In genomic region chr2:155774927-155775684, GRCm38 (mm10) we compare ENCODE assay signal across 9 mouse cellular contexts. TPM values are rescaled to one million over a fixed set of nuclear protein-coding genes. Genes with fewer than 3 reads are reported as not detected.
DNase-seq lines count a peak whose midpoint lies in the region; ATAC-seq and TF ChIP-seq lines count a peak whose summit lies in the region.
"Had no signal": no experiment of that assay in that cellular context is flagged by ENCODE, and none has a peak within 500 bp of the region (broad histone marks: within the 10 kb centered on the region; RNA-seq: fewer than 3 reads in every experiment).

Gene Mmp24, plus strand, starts transcription at chr2:155775342.

- peak within 1 kb of the TSS; percentile 44 for H3K4me3 ChIP-seq in heart, postnatal 0 days (ENCODE audit: low read depth, low read length)
- peak within 1 kb of the TSS; percentile 53 for H3K4me3 ChIP-seq in hindbrain, embryonic 11.5 days (ENCODE audit: low read depth, low read length)
- H3K4me3 ChIP-seq in liver, embryonic 13.5 days (replicated peaks): peak within 1 kb of the TSS; percentile 59

- no peak for DNase-seq in heart, postnatal 0 days (ENCODE audit: low spot score)
- DNase-seq in heart, postnatal 14 days: no peak
- peak; percentile 32 for DNase-seq in R1 (ENCODE audit: low read depth, low spot score)
- DNase-seq in hindbrain, embryonic 11.5 days (ENCODE audit: low spot score): peak; percentile 29
- DNase-seq in liver, embryonic 13.5 days: no peak
- DNase-seq in adrenal gland, postnatal 36 days: no peak
- no peak for DNase-seq in spleen, adult 18-20 months
- no peak for DNase-seq in spleen, adult 12 weeks (ENCODE audit: low spot score)

- H3K4me2 ChIP-seq in heart, postnatal 0 days (ENCODE audit: low read depth, low read length): peak within 1 kb of the TSS; percentile 91
- peak within 1 kb of the TSS; percentile 86 for H3K4me2 ChIP-seq in hindbrain, embryonic 11.5 days (replicated peaks; ENCODE audit: low read depth, low read length)
- H3K4me2 ChIP-seq in liver, embryonic 13.5 days: peak within 1 kb of the TSS; percentile 76

- no peaks in the 10 kb centered on the region for H3K36me3 ChIP-seq in heart, postnatal 0 days (replicated peaks; ENCODE audit: control insufficient read depth, insufficient read depth, low read length)
- no peaks in the 10 kb centered on the region for H3K36me3 ChIP-seq in hindbrain, embryonic 11.5 days (ENCODE audit: control insufficient read depth, insufficient read depth, low read length)
- no peaks in the 10 kb centered on the region for H3K36me3 ChIP-seq in liver, embryonic 13.5 days

- peaks cover 60% of the 10 kb centered on the region for H3K27me3 ChIP-seq in heart, postnatal 0 days (ENCODE audit: control insufficient read depth, insufficient read depth, low read length)
- H3K27me3 ChIP-seq in hindbrain, embryonic 11.5 days (ENCODE audit: control insufficient read depth, insufficient read depth, low read length): peaks cover 14% of the 10 kb centered on the region
- peaks cover 72% of the 10 kb centered on the region for H3K27me3 ChIP-seq in liver, embryonic 13.5 days

- peak; percentile 44; the same call in 1 of the 2 replicates for ATAC-seq in heart, postnatal 0 days (ENCODE audit: insufficient read depth, low read depth)
- ATAC-seq in hindbrain, embryonic 11.5 days (ENCODE audit: low FRiP score): no peak
- ATAC-seq in liver, embryonic 13.5 days (ENCODE audit: low read depth): no peak

- H3K27ac ChIP-seq in heart, postnatal 0 days (ENCODE audit: low read depth): no peak within 1 kb of the TSS
- peak within 1 kb of the TSS; percentile 67 for H3K27ac ChIP-seq in hindbrain, embryonic 11.5 days (ENCODE audit: low read depth, low read length)
- no peak within 1 kb of the TSS for H3K27ac ChIP-seq in liver, embryonic 13.5 days

- H3K4me1 ChIP-seq in heart, postnatal 0 days (ENCODE audit: control insufficient read depth, insufficient read depth): no peaks in the 10 kb centered on the region
- H3K4me1 ChIP-seq in hindbrain, embryonic 11.5 days (replicated peaks; ENCODE audit: control insufficient read depth, insufficient read depth, low read length): 0 out of 2 replicates have a peak, but pooled peaks cover 2% of the 10 kb centered on the region
- H3K4me1 ChIP-seq in liver, embryonic 13.5 days (replicated peaks): peaks cover 8% of the 10 kb centered on the region; the same call in 1 of the 2 replicates

- intact Hi-C loops in heart, postnatal 14 days (cut with DNase I): no loop called here

- TF ChIP-seq EP300 in heart, postnatal 0 days (IDR thresholded peaks at IDR 0.05; ENCODE audit: low read depth): no peak

- WGBS in heart, postnatal 0 days: 3% methylated on average over 39 of the region's 100 CpGs
- WGBS in hindbrain, embryonic 11.5 days: 2% methylated on average over 51 of the region's 100 CpGs
- WGBS in liver, embryonic 13.5 days (ENCODE audit: insufficient replicate concordance): 4% methylated on average over 51 of the region's 100 CpGs

- H3K9ac ChIP-seq in heart, postnatal 0 days (replicated peaks; ENCODE audit: low read depth, low read length): no peak within 1 kb of the TSS
- peak within 1 kb of the TSS; percentile 74 for H3K9ac ChIP-seq in hindbrain, embryonic 11.5 days (ENCODE audit: low read depth, low read length)
- H3K9ac ChIP-seq in liver, embryonic 13.5 days: no peak within 1 kb of the TSS

- H3K9me3 ChIP-seq in heart, postnatal 0 days (replicated peaks; ENCODE audit: control insufficient read depth, low read length): no peaks in the 10 kb centered on the region
- no peaks in the 10 kb centered on the region for H3K9me3 ChIP-seq in hindbrain, embryonic 11.5 days (ENCODE audit: control insufficient read depth, low read length)
- no peaks in the 10 kb centered on the region for H3K9me3 ChIP-seq in liver, embryonic 13.5 days (replicated peaks)

- no peak for TF ChIP-seq CTCF in heart, postnatal 0 days (IDR thresholded peaks at IDR 0.05; ENCODE audit: low read depth)

RNA-seq across cellular contexts. Expression of gene Mmp24, which starts in this region (rescaled TPM):
- total RNA-seq in heart, postnatal 0 days (2014; rRNA removed; ENCODE audit: low replicate concordance): 0.04 and 0.38 TPM in 2 replicates
- polyA plus RNA-seq in heart, postnatal 0 days (2015; fragmentation: Nextera tagmentation; extraction: Ambion mirVana): 0.03 and 0.04 TPM in 2 replicates
- total RNA-seq in heart, postnatal 14 days (2021): under 1 TPM in 1 of 2 experiments, not detected in 1; 0.07 TPM
- polyA plus RNA-seq in hindbrain, embryonic 11.5 days (2014; fragmentation: Nextera tagmentation; extraction: Ambion mirVana): 3.2 and 3.4 TPM in 2 replicates
- polyA plus RNA-seq in liver, embryonic 13.5 days (2015; fragmentation: Nextera tagmentation; extraction: Ambion mirVana): not detected in 2 replicates
- total RNA-seq in adrenal gland, postnatal 36 days (2021): 1 to 10 TPM; 1.4 to 1.7 TPM
- total RNA-seq: neutrophil, adult 5-6 weeks had no signal

Comparison
In these comparisons a context has a peak if more than half of its experiments do, and no peak if none do; other contexts are left out.
1. Peak in ATAC-seq, H3K4me3 ChIP-seq and H3K4me2 ChIP-seq in heart, postnatal 0 days; RNA of the gene not detected or under 1 TPM.
2. DNase-seq: peak in R1 (single experiment) and hindbrain, embryonic 11.5 days (single experiment); none in heart, postnatal 0 days (single experiment), heart, postnatal 14 days (0 of 2), liver, embryonic 13.5 days (single experiment), adrenal gland, postnatal 36 days (0 of 2), spleen, adult 18-20 months (0 of 2) and spleen, adult 12 weeks (single experiment).
3. Peak in every context shown above with its lines, with median percentiles within 50 percentile points of each other: H3K4me2 ChIP-seq and H3K4me3 ChIP-seq.